Mouse (Mus musculus): ENCODE data around the gene Vash1. TPM values are rescaled to one million over a fixed set of nuclear protein-coding genes. Genes with fewer than 3 reads are reported as not detected.

Vash1 gene
- total and polyA plus RNA-seq, 2 experiments = 0.74 to 0.88 TPM

GRCm38 (mm10) chr12:86659447-86659968 lies 19.0 kb upstream of the Vash1 start:
- Histone ChIP-seq H3K27ac (replicated peaks; ENCODE audit: insufficient read depth, low read depth, low read length) (no peak overlapping the region), H3K79me2 (ENCODE audit: control insufficient read depth, insufficient read depth, low read length) (no peaks in the 10 kb centered on the region), H3K4me3 (ENCODE audit: insufficient read depth, low read depth, low read length) (no peak overlapping the region), H3K9ac (ENCODE audit: low read depth, low read length) (no peak overlapping the region), H3K36me3 (ENCODE audit: control insufficient read depth, insufficient read depth, low read length) (no peaks in the 10 kb centered on the region), H3K27me3 (ENCODE audit: control insufficient read depth, insufficient read depth, low read length) (no peaks in the 10 kb centered on the region), H3K4me1 (ENCODE audit: control insufficient read depth, insufficient read depth, low read length) (peaks cover 4% of the 10 kb centered on the region; the same call in 1 of the 2 replicates)
- TF ChIP-seq POLR2A (IDR thresholded peaks at IDR 0.05; ENCODE audit: extremely low read depth, insufficient read depth, low read length) (no peak), CTCF (IDR thresholded peaks at IDR 0.05; ENCODE audit: low read depth, low read length) (no peak)
- 44% methylated on average over 6 of the region's 6 CpGs for WGBS
- no peak for DNase-seq (ENCODE audit: extremely low read depth, low read depth, low spot score)

- WGBS = 59% methylated on average over 2 of the region's 2 CpGs
- no peak overlapping the region for H3K9ac ChIP-seq (ENCODE audit: low read depth, low read length)
- H3K36me3 ChIP-seq (ENCODE audit: control insufficient read depth, insufficient read depth, low read length) = no peaks in the 10 kb centered on the region
- H3K79me2 ChIP-seq (ENCODE audit: control insufficient read depth, insufficient read depth, low read length) = no peaks in the 10 kb centered on the region
- TF ChIP-seq POLR2A (IDR thresholded peaks at IDR 0.05; ENCODE audit: extremely low read depth, insufficient read depth, low read length) (no peak), CTCF (IDR thresholded peaks at IDR 0.05; ENCODE audit: low read depth, low read length) (no peak)
- no peak for DNase-seq (ENCODE audit: extremely low read depth, low read depth, low spot score)
- no peaks in the 10 kb centered on the region for H3K27me3 ChIP-seq (ENCODE audit: control insufficient read depth, insufficient read depth, low read length)
- no peak overlapping the region for H3K27ac ChIP-seq (replicated peaks; ENCODE audit: insufficient read depth, low read depth, low read length)
- H3K4me1 ChIP-seq (ENCODE audit: control insufficient read depth, insufficient read depth, low read length) = peaks cover 4% of the 10 kb centered on the region; the same call in 1 of the 2 replicates
- no peak overlapping the region for H3K4me3 ChIP-seq (ENCODE audit: insufficient read depth, low read depth, low read length)
Measured at GRCm38 (mm10) chr12:86660466-86660865, 18.0 kb upstream of the Vash1 start.

GRCm38 (mm10) chr12:86665656-86666055 lies 12.8 kb upstream of the Vash1 start:
- Histone ChIP-seq H3K4me1 (ENCODE audit: control insufficient read depth, insufficient read depth, low read length) (no peaks in the 10 kb centered on the region), H3K4me3 (ENCODE audit: insufficient read depth, low read depth, low read length) (no peak overlapping the region), H3K9ac (ENCODE audit: low read depth, low read length) (no peak overlapping the region), H3K79me2 (ENCODE audit: control insufficient read depth, insufficient read depth, low read length) (no peaks in the 10 kb centered on the region), H3K27ac (replicated peaks; ENCODE audit: insufficient read depth, low read depth, low read length) (no peak overlapping the region), H3K36me3 (ENCODE audit: control insufficient read depth, insufficient read depth, low read length) (no peaks in the 10 kb centered on the region), H3K27me3 (ENCODE audit: control insufficient read depth, insufficient read depth, low read length) (no peaks in the 10 kb centered on the region)
- TF ChIP-seq POLR2A (IDR thresholded peaks at IDR 0.05; ENCODE audit: extremely low read depth, insufficient read depth, low read length) = no peak
- TF ChIP-seq CTCF (IDR thresholded peaks at IDR 0.05; ENCODE audit: low read depth, low read length) = no peak
- 55% methylated on average over 3 of the region's 3 CpGs for whole genome bisulfite sequencing
- no peak for DNase-seq (ENCODE audit: extremely low read depth, low read depth, low spot score)

- TF ChIP-seq CTCF (IDR thresholded peaks at IDR 0.05; ENCODE audit: low read depth, low read length) (no peak), POLR2A (IDR thresholded peaks at IDR 0.05; ENCODE audit: extremely low read depth, insufficient read depth, low read length) (no peak)
- 87% methylated on average over 2 of the region's 2 CpGs for WGBS
Measured at GRCm38 (mm10) chr12:86668404-86668803, 10.1 kb upstream of the Vash1 start.

GRCm38 (mm10) chr12:86672105-86672504 lies 6.4 kb upstream of the Vash1 start:
- no peak for DNase-seq (ENCODE audit: extremely low read depth, low read depth, low spot score)
- H3K36me3 ChIP-seq (ENCODE audit: control insufficient read depth, insufficient read depth, low read length) = no peaks in the 10 kb centered on the region
- H3K27me3 ChIP-seq (ENCODE audit: control insufficient read depth, insufficient read depth, low read length) = peaks cover 2% of the 10 kb centered on the region; the same call in 1 of the 2 replicates
- TF ChIP-seq POLR2A (IDR thresholded peaks at IDR 0.05; ENCODE audit: extremely low read depth, insufficient read depth, low read length) (no peak), CTCF (IDR thresholded peaks at IDR 0.05; ENCODE audit: low read depth, low read length) (no peak)
- no peak overlapping the region for H3K4me3 ChIP-seq (ENCODE audit: insufficient read depth, low read depth, low read length)
- no peak overlapping the region for H3K27ac ChIP-seq (replicated peaks; ENCODE audit: insufficient read depth, low read depth, low read length)
- H3K79me2 ChIP-seq (ENCODE audit: control insufficient read depth, insufficient read depth, low read length) = no peaks in the 10 kb centered on the region
- no peak overlapping the region for H3K9ac ChIP-seq (ENCODE audit: low read depth, low read length)
- WGBS = 92% methylated on average over 4 of the region's 4 CpGs
- no peaks in the 10 kb centered on the region for H3K4me1 ChIP-seq (ENCODE audit: control insufficient read depth, insufficient read depth, low read length)

More at GRCm38 (mm10) chr12:86668404-86668803, 10.1 kb upstream of the Vash1 start:
- Histone ChIP-seq H3K4me1 (ENCODE audit: control insufficient read depth, insufficient read depth, low read length) (no peaks in the 10 kb centered on the region), H3K27ac (replicated peaks; ENCODE audit: insufficient read depth, low read depth, low read length) (no peak overlapping the region), H3K9ac (ENCODE audit: low read depth, low read length) (no peak overlapping the region), H3K79me2 (ENCODE audit: control insufficient read depth, insufficient read depth, low read length) (no peaks in the 10 kb centered on the region), H3K36me3 (ENCODE audit: control insufficient read depth, insufficient read depth, low read length) (no peaks in the 10 kb centered on the region), H3K4me3 (ENCODE audit: insufficient read depth, low read depth, low read length) (no peak overlapping the region), H3K27me3 (ENCODE audit: control insufficient read depth, insufficient read depth, low read length) (no peaks in the 10 kb centered on the region; the same call in 1 of the 2 replicates)
- no peak for DNase-seq (ENCODE audit: extremely low read depth, low read depth, low spot score)

GRCm38 (mm10) chr12:86672507-86672906 lies 6.0 kb upstream of the Vash1 start:
- H3K4me1 ChIP-seq (ENCODE audit: control insufficient read depth, insufficient read depth, low read length) = no peaks in the 10 kb centered on the region
- no peak for TF ChIP-seq CTCF (IDR thresholded peaks at IDR 0.05; ENCODE audit: low read depth, low read length)
- no peak for TF ChIP-seq POLR2A (IDR thresholded peaks at IDR 0.05; ENCODE audit: extremely low read depth, insufficient read depth, low read length)
- H3K79me2 ChIP-seq (ENCODE audit: control insufficient read depth, insufficient read depth, low read length) = no peaks in the 10 kb centered on the region
- no peak overlapping the region for H3K27ac ChIP-seq (replicated peaks; ENCODE audit: insufficient read depth, low read depth, low read length)
- no peak overlapping the region for H3K9ac ChIP-seq (ENCODE audit: low read depth, low read length)
- 83% methylated on average over 5 of the region's 5 CpGs for WGBS
- no peak for DNase-seq (ENCODE audit: extremely low read depth, low read depth, low spot score)
- no peak overlapping the region for H3K4me3 ChIP-seq (ENCODE audit: insufficient read depth, low read depth, low read length)
- no peaks in the 10 kb centered on the region for H3K36me3 ChIP-seq (ENCODE audit: control insufficient read depth, insufficient read depth, low read length)
- H3K27me3 ChIP-seq (ENCODE audit: control insufficient read depth, insufficient read depth, low read length) = peaks cover 2% of the 10 kb centered on the region; the same call in 1 of the 2 replicates
